Mouse (Mus musculus): ENCODE measurements around the gene Zbtb1.

- TF ChIP-seq TAL1 (IDR thresholded peaks at IDR 0.05; ENCODE audit: low read length) (no peak), GATA1 (IDR thresholded peaks at IDR 0.05; ENCODE audit: low read length) (no peak)
These were observed 55.2 kb downstream of the Zbtb1 start for GRCm38 (mm10) chr12:76425256-76425655.
